Mouse (Mus musculus) forebrain, postnatal 0 days (tissue): ENCODE data around the gene Vars. TPM values are rescaled to one million over a fixed set of nuclear protein-coding genes. Genes with fewer than 3 reads are reported as not detected.

ENCODE experiments used
- ATAC-seq: fragments of 200-750 bp; cut with Nextera tagmentation; 2 replicates; pipeline ENCODE4 v1.8.0; 2017; ENCODE audit warnings: mild to moderate bottlenecking, moderate library complexity
- DNase-seq: peaks from one replicate; pipeline ENCODE4 v3.0.0-alpha.2; 2015
- H3K27ac ChIP-seq: fragments of 300-500 bp; sonication (generic); 2 replicates; pipeline ENCODE4 v1.5.1; 2014; ENCODE audit warnings: low read depth, mild to moderate bottlenecking, antibody characterized with exemption, low read length, moderate library complexity, mixed read lengths
- H3K27me3 ChIP-seq: fragments of 300-500 bp; sonication (generic); 2 replicates; pipeline ENCODE4 v1.6.1; 2014; ENCODE audit warnings: mild to moderate bottlenecking, low read length, mixed read lengths; ENCODE audit not compliant: insufficient read depth
- H3K36me3 ChIP-seq: fragments of 300-500 bp; sonication (generic); 2 replicates; pipeline ENCODE4 v1.6.1; 2014; ENCODE audit warnings: mild to moderate bottlenecking, moderate library complexity; ENCODE audit not compliant: insufficient read depth
- H3K4me1 ChIP-seq: fragments of 300-500 bp; sonication (generic); 2 replicates; pipeline ENCODE4 v1.6.1; 2014; ENCODE audit warnings: antibody characterized with exemption; ENCODE audit not compliant: insufficient read depth
- H3K4me2 ChIP-seq: fragments of 300-500 bp; sonication (generic); 2 replicates; pipeline ENCODE4 v1.6.1; 2014; ENCODE audit warnings: low read depth, mild to moderate bottlenecking, moderate library complexity
- H3K4me3 ChIP-seq: fragments of 300-500 bp; sonication (generic); 2 replicates; pipeline ENCODE4 v1.5.1; 2014; ENCODE audit warnings: low read depth, low read length, mixed read lengths
- H3K9ac ChIP-seq: fragments of 300-500 bp; sonication (generic); 2 replicates; pipeline ENCODE4 v1.6.1; 2014; ENCODE audit warnings: mild to moderate bottlenecking
- H3K9me3 ChIP-seq: fragments of 300-500 bp; sonication (generic); 2 replicates; pipeline ENCODE4 v1.6.1; 2016; ENCODE audit warnings: low read length
- CTCF ChIP-seq: sonication (generic); IDR thresholded peaks from 2 replicates; pipeline ENCODE4 v1.5.1; 2016; ENCODE audit warnings: antibody characterized with exemption, control low read depth, low read depth
- WGBS: fragments of 180-500 bp; shearing (Covaris S2); extraction: QIAGEN DNeasy Blood & Tissue Kit; methylation state at CpG from one replicate; pipeline ENCODE4 v1.1.7; 2014; 5-methylcytosine and 5-hydroxymethylcytosine counted together
- polyA plus RNA-seq: library from polyadenylated mRNA; unstranded; fragments of >200 nt; fragmentation: Nextera tagmentation; extraction: Ambion mirVana; gene quantifications from 2 replicates; pipeline ENCODE4 v1.2.1, GENCODE M21; 2015
- total RNA-seq: library from RNA; depleted of rRNA; stranded (reverse); fragments of >200 nt; gene quantifications from 2 replicates; pipeline ENCODE4 v1.2.3, GENCODE M21; 2014

Gene Vars
- total and polyA plus RNA-seq, 2 experiments from 2014 or later: 45.4 to 93.4 TPM

DNA sequence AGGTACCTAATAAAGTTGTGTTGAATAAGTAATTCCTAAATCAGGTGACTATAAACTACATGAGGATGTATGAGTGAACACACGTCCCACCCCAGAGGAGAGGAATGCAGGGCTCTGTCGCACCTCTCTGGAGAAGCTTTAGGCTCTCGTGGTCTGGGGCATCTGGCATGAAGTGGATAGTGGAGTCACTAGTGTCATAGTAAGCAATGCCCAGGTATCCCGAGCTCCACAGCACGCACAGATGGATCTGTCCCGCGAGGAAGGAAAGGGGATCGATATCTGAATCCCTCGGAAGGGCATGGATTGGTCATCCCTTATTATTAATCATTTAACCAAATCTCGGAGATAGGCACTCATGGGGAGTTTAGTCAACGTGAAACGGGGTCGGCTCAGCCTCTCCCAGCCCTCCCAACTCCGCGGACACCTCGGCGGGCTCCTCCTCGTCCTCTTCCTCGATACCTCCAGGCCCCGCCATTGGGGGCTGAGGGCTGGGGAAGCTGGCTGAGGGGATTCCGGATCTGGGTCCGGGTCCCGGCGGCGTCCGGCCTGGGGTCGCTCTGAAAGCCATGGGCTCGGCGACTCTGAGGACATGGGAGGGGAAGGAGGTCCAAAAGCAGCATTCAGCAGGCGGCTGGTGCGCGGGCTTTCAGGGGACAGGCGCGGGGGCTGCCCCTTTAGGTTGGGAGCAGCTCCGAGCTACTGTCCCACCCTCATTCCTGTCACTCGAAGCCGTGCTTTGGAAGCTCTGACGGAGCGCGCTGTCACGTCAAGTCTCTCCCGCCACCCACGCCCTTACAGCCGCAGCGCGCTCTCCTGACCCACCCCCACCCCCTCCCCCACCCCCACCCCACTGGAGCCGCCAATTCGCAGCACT lies 45.3 kb downstream of the Vars start:
- Histone ChIP-seq H3K4me3 (peak overlapping the region; percentile 44), H3K27me3 (no peaks in the 10 kb centered on the region), H3K4me1 (peaks cover 5% of the 10 kb centered on the region; the same call in 1 of the 2 replicates), H3K9ac (peak overlapping the region; percentile 68), H3K4me2 (peak overlapping the region; percentile 99), H3K36me3 (no peaks in the 10 kb centered on the region), H3K9me3 (no peaks in the 10 kb centered on the region), H3K27ac (peak overlapping the region; percentile 72)
- TF ChIP-seq CTCF: no peak
- ATAC-seq: peak; percentile 80
- DNase-seq: no peak
- WGBS: 7% methylated on average over 44 of the region's 48 CpGs

DNA sequence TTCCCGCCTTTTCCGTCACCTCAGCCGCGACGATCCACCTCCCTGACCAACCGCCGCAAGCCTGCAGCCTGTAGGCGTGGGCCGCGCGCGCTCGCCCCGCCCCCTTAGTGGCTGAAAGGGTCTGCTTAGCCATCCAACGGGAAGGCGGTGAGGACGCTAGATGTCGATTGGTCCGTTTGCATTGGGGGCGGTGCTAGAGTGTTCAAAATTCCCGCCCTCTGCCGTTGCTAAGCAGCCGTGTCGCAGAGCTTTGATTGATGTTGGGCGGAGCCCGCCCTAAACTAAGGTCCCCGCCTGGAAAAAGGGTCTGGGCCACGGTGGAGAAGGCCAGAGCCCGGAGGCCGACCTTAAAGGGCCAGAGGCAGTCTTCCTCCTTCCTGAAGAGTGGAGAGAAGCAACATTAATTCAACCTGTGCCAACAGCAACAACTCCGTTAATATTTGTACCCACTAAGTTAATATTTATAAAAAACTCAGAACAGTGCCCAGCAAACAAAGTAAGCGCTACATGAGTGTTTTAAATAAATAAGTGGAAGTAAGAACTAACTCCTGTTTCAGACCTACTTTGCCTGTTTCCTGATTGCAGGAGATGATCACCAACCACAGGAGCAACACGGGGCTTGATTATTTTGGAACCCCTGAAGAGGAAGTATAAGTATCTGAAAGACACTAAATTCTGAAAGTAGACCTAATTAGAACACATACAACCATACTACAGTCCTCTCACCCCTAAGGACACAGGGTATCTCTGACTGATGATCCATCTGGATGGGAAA lies 46.1 kb downstream of the Vars start, which contains the start of gene Msh5:
TSS of gene Msh5 (minus strand) at position 65 of the 775 bp plus-strand sequence.
- Histone ChIP-seq H3K36me3 (no peaks in the 10 kb centered on the region), H3K27me3 (no peaks in the 10 kb centered on the region), H3K4me3 (peak within 1 kb of the TSS; percentile 44), H3K27ac (peak within 1 kb of the TSS; percentile 72), H3K4me2 (peak within 1 kb of the TSS; percentile 99), H3K9ac (peak within 1 kb of the TSS; percentile 68), H3K9me3 (no peaks in the 10 kb centered on the region), H3K4me1 (peaks cover 9% of the 10 kb centered on the region; the same call in 1 of the 2 replicates)
- WGBS: 4% methylated on average over 33 of the region's 33 CpGs
- no peak for TF ChIP-seq CTCF
- DNase-seq (peak; percentile 96), ATAC-seq (peak; percentile 99)

GRCm38 (mm10) chr17:35047688-35048087 lies 46.9 kb downstream of the Vars start:
- no peak overlapping the region for H3K9ac ChIP-seq
- no peak for DNase-seq
- H3K27me3 ChIP-seq: no peaks in the 10 kb centered on the region
- H3K27ac ChIP-seq: no peak overlapping the region
- ATAC-seq: no peak
- H3K4me2 ChIP-seq: no peak overlapping the region
- no peaks in the 10 kb centered on the region for H3K9me3 ChIP-seq
- no peak for TF ChIP-seq CTCF
- no peak overlapping the region for H3K4me3 ChIP-seq
- 63% methylated on average over 1 of the region's 1 CpGs for WGBS
- H3K4me1 ChIP-seq: peaks cover 12% of the 10 kb centered on the region; the same call in 1 of the 2 replicates
- H3K36me3 ChIP-seq: no peaks in the 10 kb centered on the region

- Histone ChIP-seq H3K4me3 (no peak overlapping the region), H3K4me1 (peaks cover 12% of the 10 kb centered on the region; the same call in 1 of the 2 replicates), H3K27me3 (no peaks in the 10 kb centered on the region), H3K4me2 (no peak overlapping the region), H3K9ac (no peak overlapping the region), H3K36me3 (no peaks in the 10 kb centered on the region), H3K9me3 (no peaks in the 10 kb centered on the region), H3K27ac (no peak overlapping the region)
- DNase-seq: no peak
- TF ChIP-seq CTCF: no peak
- 48% methylated on average over 11 of the region's 11 CpGs for WGBS
- no peak for ATAC-seq
Measured at GRCm38 (mm10) chr17:35048149-35048931, 47.6 kb downstream of the Vars start.

DNA sequence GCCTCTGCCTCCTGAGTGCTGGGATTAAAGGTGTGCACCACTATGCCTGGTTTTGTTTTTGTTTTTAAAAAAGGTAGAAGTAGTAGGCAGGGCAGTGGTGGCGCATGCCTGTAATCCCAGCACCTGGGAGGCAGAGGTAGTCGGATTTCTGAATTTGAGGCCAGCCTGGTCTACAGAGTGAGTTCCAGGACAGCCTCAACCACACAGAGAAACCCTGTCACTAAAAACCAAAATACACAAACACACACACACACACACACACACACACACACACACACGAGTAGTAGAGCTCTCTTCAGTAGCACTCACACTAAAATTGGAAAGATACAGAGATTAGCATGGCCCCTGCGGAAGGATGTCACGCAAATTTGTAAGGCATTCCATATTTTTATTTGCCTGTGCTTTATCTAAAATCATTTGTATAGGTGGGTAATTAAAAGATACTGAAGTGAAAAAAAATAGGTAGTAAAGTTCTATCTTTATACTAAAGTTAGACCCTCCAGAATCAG lies 48.2 kb downstream of the Vars start:
- Histone ChIP-seq H3K4me1 (peaks cover 12% of the 10 kb centered on the region; the same call in 1 of the 2 replicates), H3K9me3 (no peaks in the 10 kb centered on the region), H3K36me3 (0 out of 2 replicates have a peak, but pooled peaks cover 2% of the 10 kb centered on the region), H3K4me2 (no peak overlapping the region), H3K27me3 (no peaks in the 10 kb centered on the region), H3K27ac (no peak overlapping the region), H3K9ac (no peak overlapping the region), H3K4me3 (no peak overlapping the region)
- TF ChIP-seq CTCF: no peak
- DNase-seq (no peak), ATAC-seq (no peak)
- 78% methylated on average over 5 of the region's 5 CpGs for WGBS

DNA sequence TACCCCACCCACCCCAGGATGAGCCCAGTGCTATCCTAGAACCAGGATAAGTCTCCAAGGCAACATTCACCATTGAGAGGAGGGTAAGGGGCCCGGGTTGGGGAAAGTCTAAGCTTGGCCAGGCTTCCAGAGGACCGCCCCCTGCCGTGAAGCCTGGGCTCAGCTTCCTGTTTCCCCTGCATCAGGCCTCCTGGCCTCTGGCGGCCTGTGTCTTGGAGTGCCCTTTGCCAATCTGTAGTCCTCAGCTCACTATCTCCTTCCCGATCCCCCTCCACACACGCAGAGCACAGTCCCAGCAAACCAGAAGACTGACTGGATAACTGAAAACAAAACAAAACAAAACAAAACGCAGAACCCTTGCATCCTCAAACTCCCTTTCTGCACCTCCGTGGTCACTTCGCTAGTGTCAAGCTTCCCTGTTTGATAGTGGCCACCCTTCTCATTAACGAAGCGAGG lies 48.8 kb downstream of the Vars start, which contains the start of gene Clic1:
TSS of gene Clic1 (plus strand) at position 406 of the 456 bp plus-strand sequence.
- H3K36me3 ChIP-seq: 0 out of 2 replicates have a peak, but pooled peaks cover 5% of the 10 kb centered on the region
- no peak for DNase-seq
- H3K27me3 ChIP-seq: no peaks in the 10 kb centered on the region
- H3K9me3 ChIP-seq: no peaks in the 10 kb centered on the region
- peak within 1 kb of the TSS; percentile 48 for H3K9ac ChIP-seq
- TF ChIP-seq CTCF: no peak
- WGBS: 2% methylated on average over 11 of the region's 11 CpGs
- H3K4me1 ChIP-seq: peaks cover 12% of the 10 kb centered on the region; the same call in 1 of the 2 replicates
- H3K4me2 ChIP-seq: peak within 1 kb of the TSS; percentile 59
- ATAC-seq: no peak
- H3K27ac ChIP-seq: peak within 1 kb of the TSS; percentile 77
- H3K4me3 ChIP-seq: peak within 1 kb of the TSS; percentile 36
